ENCODE assay signal across 8 mouse cellular contexts in genomic region chr7:15967312-15967711, GRCm38 (mm10). TPM values are rescaled to one million over a fixed set of nuclear protein-coding genes. Genes with fewer than 3 reads are reported as not detected.
DNase-seq lines count a peak whose midpoint lies in the region; ATAC-seq and TF ChIP-seq lines count a peak whose summit lies in the region.

Gene Ehd2, minus strand, starts transcription at chr7:15967567.

- peaks cover 8% of the 10 kb centered on the region; the same call in 1 of the 2 replicates for H3K4me1 ChIP-seq in hindbrain, embryonic 14.5 days (replicated peaks; ENCODE audit: control insufficient read depth, insufficient read depth, low read length)
- H3K4me1 ChIP-seq in limb, embryonic 14.5 days (ENCODE audit: control insufficient read depth, insufficient read depth, low read length), result peaks cover 13% of the 10 kb centered on the region
- peaks cover 8% of the 10 kb centered on the region for H3K4me1 ChIP-seq in midbrain, embryonic 15.5 days

- WGBS in hindbrain, embryonic 14.5 days, result under 1% methylated on average over 22 of the region's 22 CpGs
- under 1% methylated on average over 22 of the region's 22 CpGs for WGBS in limb, embryonic 14.5 days
- 1% methylated on average over 22 of the region's 22 CpGs for WGBS in midbrain, embryonic 15.5 days

- H3K36me3 ChIP-seq in hindbrain, embryonic 14.5 days (replicated peaks; ENCODE audit: control insufficient read depth, insufficient read depth), result peaks cover 21% of the 10 kb centered on the region
- peaks cover 12% of the 10 kb centered on the region for H3K36me3 ChIP-seq in limb, embryonic 14.5 days (ENCODE audit: control insufficient read depth, insufficient read depth, low read length)
- H3K36me3 ChIP-seq in midbrain, embryonic 15.5 days (replicated peaks), result peaks cover 4% of the 10 kb centered on the region

- no peak for TF ChIP-seq POLR2A in limb, embryonic 14.5 days (IDR thresholded peaks at IDR 0.05; ENCODE audit: borderline replicate concordance, extremely low read depth, insufficient read depth, insufficient read length)

- peak within 1 kb of the TSS; percentile 44 for H3K4me2 ChIP-seq in hindbrain, embryonic 14.5 days (replicated peaks)
- H3K4me2 ChIP-seq in limb, embryonic 14.5 days (replicated peaks; ENCODE audit: low read depth, low read length, severe bottlenecking), result peak within 1 kb of the TSS; percentile 61
- H3K4me2 ChIP-seq in midbrain, embryonic 15.5 days, result peak within 1 kb of the TSS; percentile 46

- H3K27me3 ChIP-seq in hindbrain, embryonic 14.5 days (ENCODE audit: control insufficient read depth, insufficient read depth, low read length), result no peaks in the 10 kb centered on the region
- no peaks in the 10 kb centered on the region for H3K27me3 ChIP-seq in limb, embryonic 14.5 days (ENCODE audit: control insufficient read depth, insufficient read depth, low read length)
- no peaks in the 10 kb centered on the region for H3K27me3 ChIP-seq in midbrain, embryonic 15.5 days (replicated peaks)

- peak within 1 kb of the TSS; percentile 46 for H3K4me3 ChIP-seq in left cerebral cortex, adult 2 months
- H3K4me3 ChIP-seq in gastrocnemius, adult 2 months, result peak within 1 kb of the TSS; percentile 86
- H3K4me3 ChIP-seq in hindbrain, embryonic 14.5 days (replicated peaks; ENCODE audit: low read length), result peak within 1 kb of the TSS; percentile 24
- peak within 1 kb of the TSS; percentile 48 for H3K4me3 ChIP-seq in limb, embryonic 14.5 days (replicated peaks; ENCODE audit: low read length)
- H3K4me3 ChIP-seq in midbrain, embryonic 15.5 days, result peak within 1 kb of the TSS; percentile 20; the same call in 1 of the 2 replicates

- ATAC-seq in hindbrain, embryonic 14.5 days (ENCODE audit: low FRiP score), result peak; percentile 67
- ATAC-seq in limb, embryonic 14.5 days (ENCODE audit: low FRiP score, low read depth), result peak; percentile 84
- peak; percentile 55 for ATAC-seq in midbrain, embryonic 15.5 days (replicated peaks)

- H3K27ac ChIP-seq in left cerebral cortex, adult 2 months, result no peak within 1 kb of the TSS
- H3K27ac ChIP-seq in gastrocnemius, adult 2 months, result peak within 1 kb of the TSS; percentile 95
- no peak within 1 kb of the TSS for H3K27ac ChIP-seq in hindbrain, embryonic 14.5 days
- H3K27ac ChIP-seq in limb, embryonic 14.5 days (replicated peaks; ENCODE audit: low read depth, low read length), result no peak within 1 kb of the TSS
- no peak within 1 kb of the TSS for H3K27ac ChIP-seq in midbrain, embryonic 15.5 days

- DNase-seq in left cerebral cortex, adult 2 months (ENCODE audit: extremely low spot score in 1 of 2, low spot score in 2 of 2), result peak; percentile 50 to 53
- DNase-seq in left cerebral cortex, adult 8-10 months (ENCODE audit: low spot score in 2 of 2), result no peak
- peak; percentile 78 to 81 for DNase-seq in cerebellum, postnatal 10 days
- peak; percentile 91 for DNase-seq in gastrocnemius, adult 2 months
- peak; percentile 67 for DNase-seq in hindbrain, embryonic 14.5 days (ENCODE audit: low spot score)
- DNase-seq in limb, embryonic 14.5 days (ENCODE audit: low spot score), result peak; percentile 86
- peak; percentile 51 to 70 for DNase-seq in spleen, postnatal 14 days (ENCODE audit: low spot score in 2 of 2)

- H3K9me3 ChIP-seq in hindbrain, embryonic 14.5 days (ENCODE audit: control insufficient read depth, low read length), result no peaks in the 10 kb centered on the region
- H3K9me3 ChIP-seq in limb, embryonic 14.5 days (ENCODE audit: control insufficient read depth, low read length), result no peaks in the 10 kb centered on the region
- H3K9me3 ChIP-seq in midbrain, embryonic 15.5 days, result no peaks in the 10 kb centered on the region

- peak; percentile 94 for TF ChIP-seq CTCF in left cerebral cortex, adult 2 months (IDR thresholded peaks at IDR 0.05)
- no peak; the same call in 1 of the 2 replicates for TF ChIP-seq CTCF in gastrocnemius, adult 2 months (IDR thresholded peaks at IDR 0.05)

- intact Hi-C loops in left cerebral cortex, adult 2 months (cut with DNase I), result loop anchor here (1.0 kb wide), 1 partner anchor 19 kb away; no protein-coding TSS in a partner anchor
- intact Hi-C loops in gastrocnemius, adult 2 months (cut with DNase I), result loop anchor here (1.0 to 2.0 kb wide), 2 partner anchors 19 to 37 kb away; no protein-coding TSS in a partner anchor

- no peak within 1 kb of the TSS; the same call in 1 of the 2 replicates for H3K9ac ChIP-seq in hindbrain, embryonic 14.5 days
- H3K9ac ChIP-seq in limb, embryonic 14.5 days (ENCODE audit: low read depth, low read length, severe bottlenecking), result peak within 1 kb of the TSS; percentile 64
- no peak within 1 kb of the TSS for H3K9ac ChIP-seq in midbrain, embryonic 15.5 days

RNA-seq across cellular contexts. Expression of gene Ehd2, which starts in this region (rescaled TPM):
- 1 to 10 TPM; 6.4 to 6.7 TPM for total RNA-seq in left cerebral cortex, adult 2 months (2021)
- total RNA-seq in left cerebral cortex, adult 8-10 months (2022), result 1 to 10 TPM; 4.6 to 5.9 (median 5.2) TPM
- total RNA-seq in gastrocnemius, adult 2 months (2021), result 10 to 100 TPM; 31.4 to 38.7 TPM
- polyA plus RNA-seq in hindbrain, embryonic 14.5 days (2014; fragmentation: Nextera tagmentation; extraction: Ambion mirVana), result 5.6 and 6.6 TPM in 2 replicates
- 47.6 and 62.0 TPM in 2 replicates for polyA plus RNA-seq in limb, embryonic 14.5 days (2012; rRNA removed)
- 42.5 and 49.3 TPM in 2 replicates for polyA plus RNA-seq in limb, embryonic 14.5 days (2014; fragmentation: Nextera tagmentation; extraction: Ambion mirVana)
- 4.6 and 5.8 TPM in 2 replicates for polyA plus RNA-seq in midbrain, embryonic 15.5 days (2015; fragmentation: Nextera tagmentation; extraction: Ambion mirVana)

Comparison
In these comparisons a context has a peak if more than half of its experiments do, and no peak if none do; other contexts are left out.
1. RNA of gene Ehd2 (total RNA-seq): 31.4 to 38.7 TPM in gastrocnemius, adult 2 months; 6.4 to 6.7 TPM in left cerebral cortex, adult 2 months and 4.6 to 5.9 TPM in left cerebral cortex, adult 8-10 months; every median in the first group is over 4 times any median in the second.
2. DNase-seq: peak in left cerebral cortex, adult 2 months (2 of 2), cerebellum, postnatal 10 days (2 of 2), gastrocnemius, adult 2 months (single experiment), hindbrain, embryonic 14.5 days (single experiment), limb, embryonic 14.5 days (single experiment) and spleen, postnatal 14 days (2 of 2); none in left cerebral cortex, adult 8-10 months (0 of 2).
3. H3K4me3 ChIP-seq: peak in every context shown above with its lines; median percentile 86 in gastrocnemius, adult 2 months; 48 in limb, embryonic 14.5 days; 46 in left cerebral cortex, adult 2 months; 24 in hindbrain, embryonic 14.5 days; 20 in midbrain, embryonic 15.5 days.
4. Peak in every context shown above with its lines, with median percentiles within 50 percentile points of each other: ATAC-seq and H3K4me2 ChIP-seq.